Mouse (Mus musculus): ENCODE measurements around the gene Ufc1.

Gene Ufc1

DNA sequence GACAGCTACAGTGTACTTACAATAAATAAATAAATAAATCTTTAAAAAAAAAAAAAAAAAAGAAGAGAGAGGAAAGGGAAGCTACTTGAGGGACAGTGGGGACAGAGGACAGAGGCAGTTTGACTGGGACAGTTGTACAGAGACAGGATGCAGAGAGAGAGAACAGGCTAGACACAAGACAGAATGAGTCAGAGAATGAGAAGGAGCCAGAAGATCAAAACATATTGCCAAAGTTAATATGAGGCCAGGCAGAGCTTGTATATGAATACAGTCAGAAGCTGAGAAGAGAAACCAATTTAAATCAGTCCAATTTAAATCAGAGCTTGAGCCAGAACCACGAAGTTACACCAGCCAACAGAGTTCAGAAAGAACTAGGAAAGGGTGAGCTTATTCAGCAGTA is 26.5 kb downstream of the Ufc1 start:
- no peak for DNase-seq

DNA sequence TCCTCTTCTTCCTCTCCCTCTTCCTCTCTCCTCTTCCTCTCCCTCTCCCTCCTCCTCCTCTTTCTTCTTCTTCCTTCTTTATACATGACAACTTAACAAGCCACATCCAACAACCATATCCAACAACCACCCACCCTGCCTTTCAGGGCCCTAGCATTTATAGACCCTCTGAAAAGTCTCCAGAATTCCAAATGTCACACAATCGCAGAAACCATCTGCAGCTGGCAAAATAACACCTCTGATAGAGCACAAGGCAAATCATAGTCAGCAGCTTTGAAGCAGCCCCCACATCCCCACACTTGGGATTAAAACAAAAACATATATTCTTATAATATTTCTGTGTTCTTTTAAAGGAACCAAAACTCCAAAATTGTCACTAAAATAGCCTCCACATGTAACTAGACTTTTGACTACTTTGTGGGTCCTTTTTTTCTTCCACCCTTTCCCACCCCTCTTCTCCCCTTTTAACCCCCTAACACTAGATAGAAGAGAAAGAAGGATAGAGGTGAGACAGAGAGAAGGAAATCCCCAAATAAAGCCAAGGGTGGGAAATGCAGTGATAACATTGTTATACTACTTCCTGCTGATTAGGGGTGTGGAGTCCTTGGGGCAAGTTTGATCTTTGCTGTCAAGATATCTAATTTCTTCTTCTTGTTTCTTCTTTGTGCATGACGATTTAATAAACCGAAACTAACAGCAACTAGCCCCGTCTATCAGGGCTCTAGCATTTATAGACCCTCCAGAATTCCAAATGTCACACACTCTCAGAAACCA is 28.7 kb downstream of the Ufc1 start:
- DNase-seq = no peak

DNA sequence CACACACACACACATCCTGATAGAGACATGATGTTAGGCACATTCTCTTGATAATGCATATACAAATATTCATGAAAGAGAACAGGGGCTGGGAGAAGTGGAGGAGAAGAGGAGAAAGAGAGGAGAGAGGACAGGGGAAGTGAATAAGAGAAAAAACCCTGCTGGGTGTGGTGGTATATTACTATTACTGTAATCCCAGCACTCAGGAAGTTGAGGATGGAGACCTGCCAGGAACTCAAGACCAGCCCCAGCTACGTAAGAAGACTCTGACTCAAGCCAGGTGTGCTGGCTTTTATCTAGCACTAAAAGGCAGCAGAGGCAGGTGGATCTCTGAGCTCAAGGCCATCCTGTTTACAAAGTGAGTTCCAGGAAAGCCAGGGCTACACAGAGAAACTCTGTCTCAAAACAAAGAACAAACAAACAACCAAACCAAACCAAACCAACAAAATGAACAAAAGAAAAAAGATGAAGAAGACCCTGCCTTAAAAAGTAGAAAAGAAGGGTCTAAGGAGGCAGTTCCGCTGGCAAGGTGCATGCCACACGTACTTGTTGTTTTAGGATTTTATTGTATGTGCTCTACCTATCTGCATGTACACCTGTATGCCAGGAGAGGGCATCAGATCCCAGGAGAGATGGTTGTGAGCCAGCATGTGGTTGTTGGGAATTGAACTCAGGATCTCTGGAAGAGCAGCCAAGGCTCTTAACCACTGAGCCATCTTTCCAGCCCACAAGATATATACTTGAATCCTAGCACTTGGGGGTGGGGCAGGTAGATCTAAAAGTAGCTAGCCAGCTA is 31.0 kb downstream of the Ufc1 start:
- no peak for DNase-seq

DNA sequence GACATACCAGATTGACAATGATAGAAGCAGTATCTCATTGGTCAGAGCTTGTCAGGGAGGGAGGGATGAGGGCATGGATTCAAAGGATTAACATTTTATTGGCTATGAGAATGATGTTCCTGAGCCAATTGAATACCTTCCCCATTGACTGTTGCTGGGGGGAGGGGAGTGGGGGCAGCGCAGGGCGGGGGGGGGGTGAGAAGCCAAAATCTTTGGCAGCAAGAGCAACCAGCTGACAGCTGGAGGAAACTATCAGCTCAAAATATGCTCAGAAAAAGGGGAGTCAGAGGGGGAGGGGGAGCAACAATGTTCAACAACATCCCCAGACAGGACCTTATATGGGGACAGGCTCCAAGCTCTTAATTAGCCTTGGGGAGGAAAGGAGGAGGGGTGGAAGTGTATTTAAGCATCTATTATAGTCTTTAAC is 31.6 kb downstream of the Ufc1 start:
- peak; percentile 89 for DNase-seq

DNA sequence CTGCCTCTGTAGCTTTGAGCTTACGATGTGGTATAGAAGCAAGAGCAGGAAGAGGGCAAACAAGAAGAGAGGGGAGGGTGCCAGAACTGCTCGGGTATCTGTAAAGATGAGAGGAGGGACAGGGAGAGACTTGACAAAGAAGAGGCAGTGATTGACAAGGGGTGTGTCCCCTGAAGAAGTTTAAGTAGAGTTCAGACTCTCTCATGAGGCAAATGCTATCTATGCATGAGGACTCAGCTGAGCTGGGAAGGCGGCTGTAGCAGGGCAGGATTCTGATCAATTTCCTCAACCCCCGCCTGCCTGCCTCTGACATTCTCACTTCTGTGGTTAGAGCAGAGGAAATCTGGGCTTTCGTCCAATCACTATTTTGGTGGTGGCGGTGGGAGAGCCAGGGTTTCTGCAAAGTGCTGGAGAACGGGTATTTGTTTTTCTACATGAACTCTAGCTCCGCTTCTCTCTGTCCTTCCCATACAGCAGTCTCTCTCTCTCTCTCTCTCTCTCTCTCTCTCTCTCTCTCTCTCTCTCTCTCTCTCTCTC is 32.2 kb downstream of the Ufc1 start:
- no peak for DNase-seq

DNA sequence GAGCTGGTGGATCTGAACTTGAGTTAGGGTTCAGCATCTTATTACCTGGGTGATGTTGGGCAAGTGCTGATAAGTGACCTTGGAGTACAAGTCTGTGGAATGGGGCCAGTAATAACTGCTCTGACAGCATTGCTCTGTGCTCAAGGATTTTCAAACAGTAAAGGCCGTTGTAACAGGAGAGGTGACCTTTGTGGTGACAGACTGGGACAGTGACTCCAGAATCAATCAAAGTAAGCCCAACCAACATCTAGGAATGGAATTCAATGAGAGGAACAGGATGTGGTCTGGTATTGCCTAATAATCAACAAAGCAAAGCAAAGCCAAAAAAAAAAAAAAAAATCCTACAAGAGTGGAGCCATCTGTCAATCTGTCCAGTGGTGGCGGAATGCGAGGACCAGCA is 34.5 kb downstream of the Ufc1 start:
- no peak for DNase-seq

DNA sequence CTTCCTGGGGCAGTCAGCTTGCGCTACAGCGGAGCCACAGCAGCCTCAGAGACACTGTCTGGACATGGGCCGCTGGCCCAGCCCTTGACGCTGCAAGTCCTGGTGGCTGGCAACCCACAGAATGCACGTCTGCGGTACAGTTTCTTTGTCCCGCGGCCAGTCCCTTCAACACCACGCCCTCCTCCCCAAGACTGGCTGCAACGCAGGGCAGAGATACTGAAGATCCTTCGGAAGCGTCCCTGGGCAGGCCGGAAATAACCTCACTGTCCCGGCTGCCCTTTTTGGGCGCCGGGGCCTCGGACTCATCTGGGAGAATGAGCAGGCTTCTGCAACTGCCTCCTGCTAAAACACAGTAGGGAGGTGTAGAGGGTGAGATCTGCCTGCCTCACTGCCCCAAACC is 35.9 kb downstream of the Ufc1 start:
- DNase-seq = no peak

DNA sequence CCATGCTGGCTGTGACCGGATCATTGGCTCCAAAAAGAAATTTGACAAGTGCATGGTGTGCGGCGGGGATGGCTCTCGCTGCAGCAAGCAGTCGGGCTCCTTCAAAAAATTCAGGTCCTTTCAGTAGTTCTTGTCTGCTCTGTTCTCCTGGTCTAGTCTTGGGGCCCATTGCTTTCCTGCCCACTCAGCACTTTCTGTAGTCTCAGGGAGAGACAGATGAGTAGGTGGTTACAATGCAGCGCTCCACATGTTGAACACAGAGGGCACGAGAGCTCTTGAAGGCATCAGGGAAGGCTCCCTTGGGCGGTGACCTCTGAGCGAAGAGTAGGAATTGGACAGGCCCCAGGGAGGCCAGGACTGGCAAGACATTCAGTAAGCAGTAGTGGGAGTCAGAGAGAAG is 37.0 kb downstream of the Ufc1 start:
- DNase-seq = no peak

DNA sequence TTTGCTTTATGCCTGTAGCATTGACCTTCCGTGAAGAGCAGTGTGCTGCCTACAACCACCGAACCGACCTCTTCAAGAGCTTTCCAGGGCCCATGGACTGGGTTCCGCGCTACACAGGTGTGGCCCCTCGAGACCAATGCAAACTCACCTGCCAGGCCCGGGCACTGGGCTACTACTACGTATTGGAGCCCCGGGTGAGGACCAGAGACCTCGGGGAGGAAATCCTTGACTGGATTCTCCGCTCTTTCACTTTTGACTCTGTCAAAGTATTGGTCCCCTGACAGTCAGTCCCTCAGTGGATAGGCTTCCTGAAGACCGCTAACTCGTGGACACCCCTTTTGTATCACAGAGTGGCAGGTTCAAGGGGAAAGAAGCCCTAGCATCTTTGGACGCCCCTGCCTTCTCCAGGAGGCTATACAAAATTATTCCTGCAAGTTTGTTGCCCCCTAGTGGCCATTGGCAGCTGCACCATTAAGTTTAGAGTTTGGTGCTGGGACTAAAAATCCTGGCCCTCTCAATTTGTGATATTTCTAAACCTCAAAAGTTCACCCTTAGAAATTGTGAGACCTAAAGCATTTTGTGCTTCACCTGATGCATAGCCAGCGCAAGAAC is 37.8 kb downstream of the Ufc1 start:
- DNase-seq = peak; percentile 83

DNA sequence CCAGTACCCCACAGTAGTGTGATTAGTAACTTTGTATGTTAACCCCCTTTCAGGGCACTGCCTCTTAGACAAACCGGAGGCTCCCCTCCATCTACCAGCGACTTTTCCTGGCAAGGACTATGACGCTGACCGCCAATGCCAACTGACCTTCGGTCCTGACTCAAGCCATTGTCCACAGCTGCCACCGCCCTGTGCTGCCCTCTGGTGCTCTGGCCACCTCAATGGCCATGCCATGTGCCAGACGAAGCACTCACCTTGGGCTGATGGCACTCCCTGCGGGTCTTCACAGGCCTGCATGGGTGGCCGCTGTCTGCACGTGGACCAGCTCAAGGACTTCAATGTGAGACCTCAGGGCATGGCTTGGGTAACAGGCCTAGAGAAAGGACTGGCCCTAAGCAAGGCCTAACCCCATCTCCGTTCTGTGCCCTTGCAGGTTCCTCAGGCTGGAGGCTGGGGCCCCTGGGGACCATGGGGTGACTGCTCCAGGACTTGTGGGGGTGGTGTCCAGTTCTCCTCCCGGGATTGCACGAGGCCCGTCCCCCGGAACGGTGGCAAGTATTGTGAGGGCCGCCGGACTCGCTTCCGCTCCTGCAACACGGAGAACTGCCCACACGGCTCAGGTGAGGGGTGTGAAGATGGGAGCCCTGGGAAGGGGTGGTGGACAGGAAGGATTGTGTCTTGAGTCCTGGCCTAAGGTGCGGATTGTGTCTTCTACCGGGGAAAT is 38.6 kb downstream of the Ufc1 start:
- no peak for DNase-seq

DNA sequence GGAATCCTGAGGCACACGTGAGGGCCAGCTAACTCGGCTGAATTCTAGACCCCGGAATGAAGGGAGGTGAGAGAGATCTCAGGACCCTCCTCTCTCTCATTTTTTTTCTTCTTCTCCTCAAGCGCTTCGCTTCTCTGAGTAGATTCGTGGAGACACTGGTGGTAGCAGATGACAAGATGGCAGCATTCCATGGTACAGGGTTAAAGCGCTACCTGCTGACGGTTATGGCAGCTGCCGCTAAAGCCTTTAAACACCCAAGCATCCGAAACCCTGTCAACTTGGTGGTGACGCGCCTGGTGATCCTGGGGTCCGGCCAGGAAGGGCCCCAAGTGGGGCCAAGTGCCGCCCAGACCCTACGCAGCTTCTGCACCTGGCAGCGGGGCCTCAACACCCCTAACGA is 42.4 kb downstream of the Ufc1 start:
- DNase-seq = peak; percentile 43

DNA sequence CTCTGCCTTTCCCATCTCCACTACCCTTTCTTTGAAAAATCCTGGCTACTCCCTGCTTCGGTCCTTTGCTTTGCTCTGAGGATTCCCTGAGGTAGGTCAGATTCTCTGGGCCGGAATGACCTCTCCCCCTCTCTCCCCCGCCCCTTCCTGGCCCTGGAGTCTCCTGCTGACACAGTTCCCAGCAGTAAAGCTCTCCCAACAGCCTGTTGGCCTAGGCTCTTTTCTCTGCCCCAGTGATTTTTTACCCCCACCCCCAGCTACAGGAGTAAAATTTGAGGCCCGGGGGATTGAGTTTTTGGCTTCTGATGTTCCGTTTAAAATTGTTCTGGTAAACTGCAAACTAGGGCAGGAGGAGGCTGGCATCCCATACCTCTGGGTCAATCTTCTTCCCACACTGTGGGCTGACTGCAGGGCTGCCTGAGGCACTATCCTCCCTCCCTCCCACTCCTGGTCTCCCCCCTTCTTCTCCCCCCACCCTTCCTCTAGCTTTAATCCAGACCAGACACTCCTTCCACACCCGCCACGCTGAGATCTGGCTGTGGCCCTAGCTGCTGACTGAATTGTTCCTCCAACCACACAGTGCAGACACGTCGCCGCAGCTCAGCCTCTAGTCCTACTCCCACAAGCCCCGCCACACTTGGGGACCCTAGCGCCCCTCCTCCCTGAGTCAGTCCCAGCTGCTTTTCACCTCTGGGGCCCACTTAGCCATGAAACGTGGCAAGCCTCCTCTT is 43.1 kb downstream of the Ufc1 start:
- DNase-seq = peak; percentile 81

DNA sequence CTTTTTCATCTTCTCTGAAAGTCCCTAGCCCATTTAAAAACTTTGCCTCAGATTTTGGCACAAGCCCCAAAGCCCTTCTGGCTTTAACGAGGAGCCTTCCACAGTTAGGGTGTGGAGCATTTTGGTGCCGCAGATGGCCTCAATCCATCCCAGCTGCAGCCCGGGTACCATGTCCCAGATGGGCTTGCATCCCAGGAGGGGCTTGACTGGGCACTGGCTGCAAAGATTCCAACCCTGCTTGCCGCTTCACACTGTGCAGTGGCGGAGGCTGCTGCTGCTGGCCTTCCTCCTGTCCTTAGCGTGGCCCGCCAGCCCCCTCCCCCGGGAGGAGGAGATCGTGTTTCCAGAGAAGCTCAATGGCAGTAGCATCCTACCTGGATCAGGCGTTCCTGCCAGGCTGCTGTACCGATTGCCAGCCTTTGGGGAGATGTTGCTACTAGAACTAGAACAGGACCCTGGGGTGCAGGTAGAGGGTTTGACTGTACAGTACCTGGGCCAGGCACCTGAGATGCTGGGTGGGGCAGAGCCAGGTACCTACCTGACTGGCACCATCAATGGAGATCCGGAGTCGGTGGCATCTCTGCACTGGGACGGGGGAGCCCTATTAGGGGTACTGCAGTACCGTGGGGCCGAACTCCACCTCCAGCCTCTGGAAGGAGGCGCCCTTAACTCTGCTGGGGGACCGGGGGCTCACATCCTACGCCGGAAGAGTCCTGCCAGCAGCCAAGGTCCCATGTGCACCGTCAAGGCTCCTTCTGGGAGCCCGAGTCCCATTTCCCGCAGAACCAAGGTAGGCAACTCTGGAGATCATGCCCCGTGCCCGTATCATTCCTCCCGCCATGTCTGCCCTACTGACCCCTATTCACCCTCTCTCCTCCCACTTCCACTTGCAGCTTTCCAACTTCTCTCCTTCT is 43.9 kb downstream of the Ufc1 start, which contains the start of gene Ndufs2:
Ndufs2 (minus strand) TSS at position 709 of the 914 bp plus-strand sequence.
- peak; percentile 65 for DNase-seq

DNA sequence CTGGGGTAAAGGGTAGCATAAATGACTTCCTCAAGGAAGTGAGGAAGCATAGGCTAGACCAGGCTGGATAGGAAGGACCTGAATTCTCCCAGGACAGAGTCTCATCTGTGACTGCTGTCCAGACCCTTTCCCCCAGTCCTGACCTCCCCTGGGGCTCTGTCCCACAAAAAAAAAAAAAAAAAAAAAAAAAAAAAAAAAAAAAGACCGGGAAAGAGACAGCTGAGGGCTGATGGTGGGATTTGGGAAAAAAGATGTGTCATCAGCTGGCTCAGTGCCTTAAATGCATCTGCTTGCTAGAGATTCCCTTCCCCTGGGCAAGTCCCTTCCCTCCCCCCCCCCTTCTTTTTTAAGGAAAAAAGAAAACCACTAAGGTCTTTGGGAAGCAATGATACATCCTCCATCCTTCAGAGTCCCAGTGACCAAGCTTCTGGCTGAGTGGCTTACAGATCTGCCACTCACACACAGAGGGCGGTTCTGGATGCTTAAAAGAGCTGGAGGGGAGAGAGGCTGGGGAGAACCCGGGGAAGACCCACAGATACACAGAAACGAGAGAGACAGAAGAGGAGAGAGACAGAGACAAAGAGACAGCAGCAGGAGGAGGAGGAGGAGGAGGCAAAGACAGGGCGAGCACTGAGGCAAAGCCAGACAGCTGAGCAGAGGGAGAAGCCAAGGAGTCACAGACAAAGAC is 44.8 kb downstream of the Ufc1 start, which contains the start of gene Adamts4:
Adamts4 (plus strand) TSS at position 509 of the 688 bp plus-strand sequence.
- peak; percentile 86 for DNase-seq

DNA sequence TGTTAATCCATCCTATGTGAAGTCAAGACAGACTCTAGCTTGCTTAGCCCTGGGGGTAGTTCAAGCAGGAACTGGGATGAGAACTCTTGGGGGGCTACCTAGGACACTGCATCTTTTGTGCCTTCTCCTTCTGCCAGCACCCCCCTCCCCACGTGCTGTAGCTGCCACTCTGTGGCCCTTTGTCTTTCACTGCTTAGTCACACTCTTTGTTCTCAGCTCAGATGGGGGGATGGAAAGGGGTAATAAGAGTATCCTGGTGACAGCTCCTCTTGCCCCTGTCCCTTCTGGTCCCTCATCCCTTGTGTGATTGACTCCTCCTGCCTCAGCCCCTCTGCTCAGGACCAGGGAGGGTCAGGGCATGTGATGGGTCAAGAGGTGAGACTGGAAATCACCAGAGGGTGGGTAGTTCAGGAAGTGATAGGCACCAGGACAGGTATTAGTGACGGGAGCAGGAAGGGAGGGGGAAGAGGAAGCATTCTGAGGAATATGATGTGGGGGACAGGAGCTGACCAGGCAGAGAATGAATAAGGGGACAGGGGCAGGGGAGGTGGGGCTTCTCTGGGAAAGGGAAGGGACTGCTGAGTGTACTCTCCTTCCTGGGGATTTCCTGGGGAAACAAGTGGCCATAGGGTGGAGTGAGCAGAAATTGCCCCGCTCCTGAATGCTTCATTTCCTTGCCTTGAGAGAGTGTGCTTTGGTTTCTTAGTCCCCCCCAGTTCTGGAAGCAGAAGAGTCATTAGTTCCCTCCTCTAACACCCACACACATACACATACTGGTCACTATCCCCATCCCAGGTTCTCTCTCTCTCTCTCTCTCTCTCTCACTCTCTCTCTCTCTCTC is 46.2 kb downstream of the Ufc1 start:
- peak; percentile 69 for DNase-seq

DNA sequence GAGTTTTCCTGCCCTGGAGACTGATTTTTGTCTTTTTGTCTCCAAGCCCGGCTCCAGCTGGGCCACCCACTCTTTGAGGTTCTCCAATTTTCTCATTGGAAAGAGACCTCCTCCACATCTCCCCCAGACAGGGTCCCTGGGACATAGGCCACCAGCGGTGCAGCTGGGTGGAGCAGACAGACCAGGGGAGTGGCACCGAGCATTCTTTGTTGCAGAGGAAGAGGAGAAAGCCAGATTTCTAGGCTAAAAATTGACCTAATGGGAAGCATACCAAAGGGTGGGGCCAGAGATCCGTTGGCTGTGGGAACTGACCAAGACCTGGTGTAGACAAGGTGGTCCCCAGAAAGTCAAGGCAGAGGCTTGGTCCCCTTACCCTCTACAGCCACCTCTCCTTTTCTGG is 46.9 kb downstream of the Ufc1 start:
- no peak for DNase-seq

DNA sequence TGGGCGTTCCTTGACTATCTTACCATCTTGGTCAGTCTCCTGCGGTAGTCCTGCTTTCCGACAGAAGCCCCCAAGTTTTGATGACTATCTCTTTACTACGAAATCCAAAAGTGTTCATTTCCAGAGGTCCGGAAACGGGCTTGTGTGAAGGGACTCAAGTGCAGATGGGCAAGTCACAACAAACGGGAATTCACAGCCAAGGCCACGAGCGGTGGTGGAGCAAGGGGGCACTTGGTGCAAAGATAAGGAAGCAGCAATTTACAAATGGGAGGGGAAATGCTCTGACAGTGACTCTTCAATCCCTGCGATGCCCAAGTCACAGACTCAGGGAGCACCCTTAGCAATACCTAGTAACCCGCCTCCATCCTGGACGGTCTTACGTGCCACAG is 47.4 kb downstream of the Ufc1 start:
- DNase-seq = no peak

DNA sequence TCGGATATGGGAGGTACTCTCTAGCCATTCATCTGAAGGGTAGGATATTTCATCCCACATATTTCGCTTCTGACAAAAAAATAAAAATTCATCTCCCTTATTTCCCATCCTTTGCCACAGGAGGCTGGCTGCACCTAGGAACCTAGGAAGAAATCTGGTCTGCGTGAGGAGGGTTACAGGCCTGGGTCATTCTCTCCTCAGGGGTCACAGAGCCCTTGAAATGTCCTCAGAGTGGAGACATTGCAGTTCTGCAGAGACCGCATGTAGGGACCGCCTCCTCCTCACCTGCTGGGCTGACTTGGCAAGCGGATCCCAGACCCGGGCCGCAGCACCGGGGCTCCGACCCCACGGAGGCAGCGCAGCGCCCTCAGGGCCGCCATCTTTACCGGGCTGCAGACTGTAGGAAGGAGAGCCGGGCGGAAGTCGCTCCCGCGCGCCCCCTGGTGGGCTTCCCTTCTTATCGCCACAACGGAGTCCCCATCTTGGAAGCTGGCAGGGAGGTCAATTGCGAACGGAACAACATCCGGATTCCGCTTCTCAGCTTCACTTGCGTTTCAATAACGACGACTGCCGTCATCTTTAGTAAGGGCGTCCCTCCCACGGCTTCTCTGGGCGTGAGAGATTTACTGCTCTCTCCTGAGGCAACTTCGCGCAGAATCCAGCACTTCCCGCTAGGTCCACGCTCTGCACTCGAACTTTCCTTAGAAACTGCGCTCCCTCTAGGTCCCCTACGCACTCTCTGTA is 47.9 kb downstream of the Ufc1 start:
- DNase-seq = peak; percentile 99

DNA sequence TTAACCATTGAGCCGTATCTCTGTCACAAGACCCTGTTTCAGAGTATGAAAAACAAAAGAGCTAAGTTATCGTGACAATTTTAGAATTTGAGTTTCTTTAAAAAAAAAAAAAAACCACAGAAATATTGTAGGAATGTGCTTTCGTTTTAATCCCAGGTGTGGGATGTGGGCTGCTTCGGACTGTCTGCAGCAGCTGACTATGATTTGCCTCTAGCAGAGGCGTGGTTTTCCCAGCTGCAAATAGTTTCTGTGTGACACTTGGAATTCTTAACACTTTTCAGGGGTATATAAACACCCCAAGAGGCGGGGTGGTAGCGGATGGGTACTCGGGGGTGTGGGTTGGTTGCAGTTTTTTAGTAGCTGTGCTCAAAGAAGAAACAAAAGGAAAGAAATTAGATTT is 49.5 kb downstream of the Ufc1 start:
- no peak for DNase-seq

Data from retina, postnatal 1 day (tissue).